Mouse (Mus musculus): Measurements from ENCODE around the gene Cdc14b. TPM values are rescaled to one million over a fixed set of nuclear protein-coding genes. Genes with fewer than 3 reads are reported as not detected.

Cdc14b gene
- total RNA-seq, 2 experiments from 2014 or later = 4.5 to 6.8 TPM

DNA sequence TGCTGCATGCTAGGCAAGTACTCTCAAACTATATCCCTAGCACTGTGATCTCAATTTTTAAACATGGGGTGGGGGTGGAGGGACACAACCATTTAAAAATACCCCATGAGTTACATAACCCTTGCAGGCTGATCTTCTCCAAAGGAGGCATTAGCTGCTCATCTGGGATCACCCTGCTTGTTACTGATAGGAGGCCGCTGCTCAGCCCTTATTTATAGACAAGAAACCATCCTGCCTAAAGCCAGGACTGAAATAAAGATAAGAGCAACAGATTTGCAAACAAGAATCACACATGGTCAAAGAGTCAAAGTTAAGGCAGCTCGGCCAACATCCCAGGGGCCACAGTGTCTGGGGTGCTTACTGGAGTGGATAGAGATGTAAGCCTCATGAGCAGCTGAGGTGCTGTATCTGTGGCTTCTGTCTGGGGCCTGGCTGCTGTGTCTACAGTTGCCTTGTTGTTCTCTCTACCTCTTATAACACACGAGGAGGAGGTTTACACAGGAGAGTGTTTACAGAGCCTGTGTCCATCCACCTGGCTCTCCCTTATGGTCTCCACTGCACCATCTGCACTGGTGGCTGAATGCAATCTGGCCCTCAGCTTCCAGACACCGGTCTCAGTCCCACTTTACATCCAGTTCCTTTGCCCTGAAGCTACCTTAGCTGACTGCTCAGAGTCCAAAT, 38.0 kb downstream of the Cdc14b start:
- no peak for DNase-seq

DNA sequence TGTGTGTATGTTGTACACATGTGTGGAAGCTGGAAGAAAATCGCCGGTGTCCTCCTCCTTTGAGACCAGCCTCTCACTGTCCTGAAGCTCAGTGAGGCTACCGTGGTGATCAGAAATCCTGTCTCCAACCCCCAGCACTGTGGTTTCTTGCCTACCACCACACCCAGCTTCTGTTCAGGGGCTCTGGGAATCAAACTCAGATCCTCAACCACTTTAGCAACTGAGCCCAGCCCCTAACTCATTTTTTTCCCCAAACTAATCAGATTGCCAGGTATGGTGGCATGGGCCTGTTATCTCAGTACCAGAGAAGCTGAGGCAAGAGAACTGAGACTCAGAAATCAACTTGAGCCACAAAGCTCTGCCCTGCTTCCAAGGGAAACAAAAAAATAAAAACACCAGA, 39.3 kb downstream of the Cdc14b start:
- no peak for DNase-seq

DNA sequence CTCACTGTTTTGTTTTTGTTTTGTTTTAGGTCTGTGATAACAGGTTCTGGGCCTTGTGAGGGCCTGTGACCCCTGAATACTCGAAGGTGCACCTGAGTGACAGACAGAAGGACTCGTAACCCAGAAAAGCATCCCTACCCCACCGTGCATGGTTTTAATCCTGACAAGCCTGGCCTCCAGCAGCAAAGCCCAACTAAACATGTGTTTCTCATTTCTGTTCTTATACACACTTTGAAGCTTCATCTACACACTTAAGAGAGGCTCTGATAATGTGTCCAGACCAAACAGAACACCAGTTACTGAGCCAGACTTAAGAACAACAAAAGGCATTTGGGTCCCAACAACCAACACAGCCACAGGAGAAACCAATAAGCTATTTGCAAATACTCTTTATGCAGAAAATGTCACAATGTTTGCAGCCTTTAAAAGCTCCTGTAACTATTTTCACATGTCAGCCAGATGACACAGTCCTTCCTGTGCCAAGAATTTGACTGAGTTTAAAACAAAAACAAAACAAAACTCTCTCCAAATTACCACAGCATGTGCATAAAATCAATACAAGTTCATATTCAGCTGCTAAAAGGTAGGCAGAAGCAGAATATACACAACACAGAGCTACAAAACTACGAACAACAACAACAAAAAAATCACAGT, 39.9 kb downstream of the Cdc14b start:
- DNase-seq = no peak

DNA sequence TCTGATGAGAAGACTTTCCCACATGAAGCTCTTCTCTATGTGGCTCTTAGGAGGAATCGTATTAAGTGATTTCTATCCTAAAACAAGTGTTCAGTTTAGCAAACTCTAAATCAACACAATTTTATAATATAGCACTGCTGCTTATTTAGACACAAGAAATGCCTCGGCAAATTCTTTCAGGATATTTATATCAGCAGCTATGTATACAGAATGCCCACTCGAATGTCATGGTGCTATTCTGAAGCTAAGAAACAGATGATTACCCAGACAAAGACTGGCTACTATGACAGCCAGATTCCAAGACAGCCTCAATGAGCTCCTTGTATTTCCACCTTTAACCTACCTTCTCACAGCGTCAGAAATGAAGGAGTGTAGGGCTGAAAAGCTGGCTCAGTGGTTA, 42.0 kb downstream of the Cdc14b start:
- DNase-seq = no peak

DNA sequence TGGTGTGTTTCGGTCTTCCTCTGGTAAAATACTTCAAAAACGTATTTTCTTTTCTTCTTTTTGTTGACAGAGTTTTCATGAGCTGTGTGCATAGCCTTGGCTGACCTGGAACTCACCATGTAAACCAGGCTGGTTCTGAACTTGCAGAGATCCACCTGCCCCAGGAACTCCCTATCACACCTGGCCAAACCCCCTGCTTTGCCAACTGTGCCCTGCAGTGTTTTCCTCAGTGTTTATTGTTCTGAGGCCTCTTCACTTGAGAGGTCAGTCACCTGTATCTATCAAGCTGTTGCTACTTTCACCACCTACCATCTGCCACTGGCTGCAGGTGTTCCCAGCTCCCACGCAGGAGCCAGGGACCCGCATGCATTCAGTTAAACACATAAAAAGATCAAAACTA, 48.4 kb downstream of the Cdc14b start:
- DNase-seq = no peak

DNA sequence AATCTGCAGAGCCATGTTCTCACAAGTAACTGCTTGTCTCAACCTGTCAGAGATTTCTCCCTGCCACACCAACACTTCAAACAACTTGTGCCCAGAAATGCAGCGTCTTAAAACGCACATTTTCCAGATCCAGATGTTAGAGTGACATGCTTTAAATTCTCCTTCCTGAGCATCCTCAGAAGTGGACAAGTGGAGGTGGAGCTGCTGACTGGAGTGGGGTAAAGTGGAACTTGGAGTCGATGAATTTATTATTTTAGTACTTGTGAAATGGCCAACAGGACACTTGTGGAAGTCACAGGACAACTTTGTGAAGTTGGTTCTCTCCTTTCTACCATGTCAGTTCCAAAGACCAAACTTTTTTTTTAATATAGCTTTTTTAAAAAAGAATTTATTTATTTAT, 49.4 kb downstream of the Cdc14b start:
- DNase-seq = no peak

DNA sequence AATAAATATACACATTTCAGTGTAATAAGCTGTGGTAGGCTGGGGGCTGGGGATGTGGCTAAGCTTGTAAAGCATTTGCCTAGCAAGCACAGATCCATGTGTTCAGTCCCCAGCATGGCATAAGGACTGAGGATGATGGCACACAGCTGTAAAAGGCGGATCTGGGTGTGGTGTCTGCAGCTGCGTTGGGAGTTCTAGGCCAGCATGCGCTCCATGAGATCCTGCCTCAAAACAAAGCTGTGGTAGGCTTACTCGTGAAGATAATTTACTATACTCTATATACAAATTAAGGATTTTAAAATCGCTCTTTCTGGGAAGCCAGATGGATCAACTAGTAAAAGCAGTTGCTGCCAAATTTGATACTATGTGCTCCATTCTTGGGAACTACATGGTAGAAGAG, 60.2 kb downstream of the Cdc14b start:
- DNase-seq = no peak

DNA sequence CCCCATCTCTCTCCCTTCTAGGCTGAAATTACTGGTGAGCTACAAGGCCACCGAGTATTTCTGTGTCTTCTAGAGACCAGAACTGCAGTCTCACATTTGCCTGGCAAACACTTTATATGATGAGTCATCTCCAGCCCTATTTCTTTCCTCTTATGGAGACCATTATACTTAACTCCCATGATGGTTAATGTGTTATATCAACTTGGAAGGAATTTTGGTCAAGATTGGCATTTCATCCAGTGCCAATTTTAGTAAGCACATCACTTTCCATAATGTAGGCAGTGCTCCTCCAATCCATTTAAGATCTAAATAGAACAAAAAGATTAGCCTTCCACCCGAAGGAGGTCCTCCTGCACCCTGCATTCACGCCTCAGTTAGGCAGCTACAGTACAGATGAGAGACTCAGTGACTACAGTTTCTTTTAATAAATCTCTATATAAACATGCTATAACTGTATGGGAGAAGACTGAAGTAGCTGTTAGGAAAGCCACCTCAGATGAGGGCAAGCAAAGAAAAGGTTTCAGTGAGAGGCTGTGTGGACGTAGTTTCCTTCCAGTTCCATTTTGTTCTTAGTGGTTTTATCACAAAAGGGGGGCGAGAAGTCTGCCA, 63.0 kb downstream of the Cdc14b start:
- DNase-seq = no peak

DNA sequence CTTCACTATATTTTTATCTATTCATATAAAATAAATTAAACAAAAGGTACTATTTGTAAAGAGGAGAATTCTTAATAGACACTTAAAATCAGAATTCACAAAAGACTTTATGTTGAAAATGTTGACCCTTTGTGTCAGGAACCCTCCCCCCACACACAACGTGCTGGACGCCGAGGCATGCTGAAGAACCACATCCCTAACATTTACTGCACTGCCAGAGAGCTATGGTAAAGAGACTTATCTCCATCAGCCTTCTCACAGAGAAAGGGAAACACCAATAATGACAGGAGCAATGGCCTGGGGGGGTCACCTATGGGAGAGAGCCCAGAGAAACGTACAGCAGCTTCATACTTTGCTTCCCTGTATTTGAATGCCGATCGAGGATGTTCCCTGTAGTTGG, 66.9 kb downstream of the Cdc14b start:
- DNase-seq = no peak

DNA sequence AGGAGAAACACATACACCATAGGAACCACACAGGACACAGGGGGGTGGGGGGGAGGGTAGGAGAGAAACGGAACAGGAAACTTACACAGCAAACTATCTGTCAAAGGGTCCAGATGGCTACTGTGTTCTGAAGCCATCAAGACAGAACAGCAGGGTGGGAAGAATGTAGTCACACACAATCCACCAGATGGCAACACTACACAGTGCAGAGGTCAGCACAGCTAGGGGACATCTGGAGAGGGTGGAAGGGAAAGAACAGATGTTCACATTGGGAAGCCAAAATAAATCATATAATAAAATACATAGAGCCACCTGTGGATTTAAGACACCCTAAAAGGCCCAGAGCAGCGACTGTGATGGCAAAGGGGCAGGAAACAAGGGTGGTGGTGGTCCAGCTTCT, 69.9 kb downstream of the Cdc14b start:
- DNase-seq = no peak

DNA sequence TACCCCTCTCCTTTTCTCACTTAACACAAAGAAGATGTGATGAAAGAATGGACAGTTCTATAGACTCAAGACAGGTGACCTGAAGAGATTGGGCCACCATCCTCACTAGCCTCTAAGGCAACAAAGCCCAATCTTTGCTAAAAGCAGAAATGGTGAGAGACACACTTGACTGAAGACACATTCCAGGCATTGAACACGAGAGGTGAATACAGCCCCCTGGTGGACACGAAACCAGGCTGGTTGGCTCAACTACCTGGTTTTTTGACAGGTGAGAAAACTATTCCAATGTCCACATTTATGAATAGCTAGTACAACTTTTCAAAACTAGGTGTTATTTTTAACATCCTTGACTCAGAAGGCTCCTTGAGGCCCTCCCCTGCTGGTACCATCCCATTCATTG, 70.4 kb downstream of the Cdc14b start:
- no peak for DNase-seq

DNA sequence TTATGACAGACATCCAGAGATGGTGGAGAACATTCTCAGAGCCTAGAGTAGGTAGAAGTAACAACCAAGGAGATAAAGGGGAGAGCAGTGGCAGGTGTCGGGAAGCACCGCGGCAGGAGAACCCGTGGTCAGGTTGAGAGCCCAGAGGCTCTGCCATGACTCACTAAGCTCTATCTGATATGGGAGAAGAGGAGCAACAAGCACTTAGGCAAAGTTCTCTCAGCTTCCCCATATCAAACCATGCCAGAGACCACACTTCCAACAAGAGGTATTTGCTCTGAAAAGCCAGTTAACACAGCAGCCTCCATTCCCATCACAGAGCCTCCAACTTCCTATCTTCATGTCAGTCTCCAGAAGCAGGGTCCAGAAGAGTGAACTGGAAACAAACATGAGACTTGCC, 74.2 kb downstream of the Cdc14b start:
- no peak for DNase-seq

DNA sequence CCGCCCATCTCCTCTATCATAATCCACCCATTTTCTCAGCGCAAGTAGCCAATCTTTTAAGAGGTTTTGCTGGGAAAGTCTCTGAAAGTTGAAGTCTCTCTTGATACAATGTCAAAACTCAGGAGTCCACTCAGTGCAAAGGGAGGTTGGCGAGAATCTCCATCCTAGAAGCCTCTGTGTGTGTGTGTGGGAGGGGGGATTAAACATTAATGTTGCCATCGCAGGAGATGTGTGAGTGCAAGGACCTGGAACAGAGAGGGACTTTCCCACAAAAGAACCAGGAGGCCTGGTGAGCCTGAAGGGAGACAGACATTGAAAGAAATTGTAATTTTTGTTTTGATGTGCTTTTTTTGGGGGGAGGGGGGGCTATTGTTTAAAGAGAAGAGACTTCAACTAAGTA, 76.8 kb downstream of the Cdc14b start:
- DNase-seq = no peak

DNA sequence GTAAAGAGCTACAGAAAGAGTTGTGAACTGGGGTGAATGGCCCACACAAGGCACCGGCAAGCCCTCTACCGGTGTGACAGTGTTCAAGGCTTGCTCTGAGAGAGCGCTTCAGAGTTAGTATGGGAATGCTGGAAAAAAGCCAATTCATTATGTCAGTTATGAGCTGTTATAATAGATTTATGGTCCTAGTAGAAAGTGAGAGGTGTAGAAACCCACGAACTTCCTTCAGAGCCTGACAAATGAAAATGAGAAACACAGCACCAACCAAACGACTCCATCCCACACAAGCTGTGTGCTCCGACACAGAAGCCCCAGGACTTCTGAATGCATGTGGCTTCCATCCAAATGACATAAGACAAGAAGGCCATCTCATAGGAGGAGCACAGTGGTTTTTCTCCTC, 77.2 kb downstream of the Cdc14b start:
- no peak for DNase-seq

DNA sequence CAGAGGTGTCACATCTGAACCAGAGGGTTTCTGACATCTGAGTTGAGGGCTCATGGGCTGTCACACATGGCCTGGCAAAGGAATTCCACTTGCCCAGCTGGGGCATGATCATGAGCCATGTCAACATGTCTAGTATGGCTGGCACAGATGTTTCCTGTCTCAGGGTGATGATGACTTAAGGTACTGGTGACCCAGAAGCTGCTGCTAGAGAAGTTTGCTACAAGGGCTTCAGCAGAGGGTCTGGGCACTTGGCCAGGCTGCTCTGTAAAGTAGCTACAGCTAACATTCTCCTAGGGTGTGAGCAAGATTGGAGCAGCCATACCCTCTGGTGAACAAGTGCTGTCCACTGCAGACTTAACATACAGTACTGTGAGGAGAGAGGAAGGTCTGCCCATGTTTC, 88.0 kb downstream of the Cdc14b start:
- no peak for DNase-seq

DNA sequence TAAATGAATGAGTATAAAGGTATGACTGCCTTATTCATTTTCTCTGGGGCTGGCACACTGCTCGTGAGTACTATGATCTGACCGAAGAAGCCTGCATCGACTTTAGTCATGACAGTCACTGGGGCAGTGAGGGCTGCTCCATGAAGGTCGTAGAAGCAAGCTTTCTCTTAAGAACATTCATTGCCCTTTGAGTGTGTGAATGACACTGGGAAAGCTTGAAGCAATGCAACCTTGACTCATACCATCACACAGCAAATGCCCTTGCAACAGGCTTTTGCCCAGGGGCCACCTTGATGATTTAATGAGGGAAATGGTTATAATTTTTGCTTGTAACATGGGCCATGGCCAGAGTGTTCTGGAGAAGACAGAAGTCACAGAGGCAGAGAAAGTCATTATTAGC, 88.6 kb downstream of the Cdc14b start:
- DNase-seq = no peak

DNA sequence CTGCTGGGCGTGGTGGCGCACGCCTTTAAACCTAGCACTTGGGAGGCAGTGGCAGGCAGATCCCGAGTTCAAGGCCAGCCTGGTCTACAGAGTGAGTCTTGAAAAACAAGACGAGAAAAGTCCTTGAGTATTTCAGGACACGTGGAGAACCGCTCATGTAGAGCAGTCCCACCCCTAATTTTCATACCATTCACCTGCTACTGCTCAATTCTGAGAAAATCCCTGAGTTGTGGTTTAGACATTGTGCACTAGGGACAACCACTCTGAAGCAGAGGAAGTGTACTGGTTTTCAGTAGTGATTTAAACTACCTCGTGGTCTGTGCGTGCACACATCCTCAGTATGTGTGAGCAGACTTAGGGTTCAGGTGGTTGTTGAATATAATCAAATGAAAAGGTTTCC, 89.5 kb downstream of the Cdc14b start:
- DNase-seq = no peak

DNA sequence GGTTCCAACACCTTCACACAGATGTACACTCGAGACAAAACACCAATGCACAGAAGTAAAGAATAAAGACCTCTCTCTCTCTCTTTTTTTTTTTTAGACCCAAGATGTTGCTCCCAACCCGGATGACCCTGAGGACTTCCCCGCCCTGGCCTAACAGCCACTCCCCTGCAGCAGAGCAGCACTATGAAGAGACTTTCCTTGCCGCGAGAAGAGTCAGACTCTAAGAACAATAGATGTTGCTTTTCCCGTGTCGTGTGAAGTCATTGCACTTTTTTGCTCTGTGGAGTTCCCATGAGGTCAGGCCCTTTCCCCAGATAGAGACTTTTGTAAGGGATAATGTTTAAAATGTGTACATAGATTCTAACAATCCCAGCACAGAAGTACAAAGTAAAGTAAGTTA, 89.9 kb downstream of the Cdc14b start:
- DNase-seq = no peak

DNA sequence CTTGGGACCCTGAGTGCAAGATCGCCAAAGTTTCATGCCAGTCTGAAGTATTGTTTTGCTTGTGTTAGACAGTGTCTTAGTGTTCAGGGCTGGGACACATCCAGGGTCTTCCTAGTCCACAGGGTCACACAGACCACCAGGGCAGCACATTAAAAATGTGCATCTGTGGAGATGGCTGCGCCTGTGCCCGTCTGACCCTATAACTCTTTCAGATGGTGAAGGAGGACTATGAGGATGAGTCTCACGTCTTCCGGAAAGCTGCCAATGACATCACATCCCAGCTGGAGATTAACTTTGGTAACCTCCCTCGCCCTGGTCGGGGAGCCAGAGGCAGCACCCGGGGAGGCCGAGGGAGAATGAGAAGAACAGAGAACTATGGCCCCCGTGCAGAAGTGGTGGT, 90.7 kb downstream of the Cdc14b start:
- no peak for DNase-seq

DNA sequence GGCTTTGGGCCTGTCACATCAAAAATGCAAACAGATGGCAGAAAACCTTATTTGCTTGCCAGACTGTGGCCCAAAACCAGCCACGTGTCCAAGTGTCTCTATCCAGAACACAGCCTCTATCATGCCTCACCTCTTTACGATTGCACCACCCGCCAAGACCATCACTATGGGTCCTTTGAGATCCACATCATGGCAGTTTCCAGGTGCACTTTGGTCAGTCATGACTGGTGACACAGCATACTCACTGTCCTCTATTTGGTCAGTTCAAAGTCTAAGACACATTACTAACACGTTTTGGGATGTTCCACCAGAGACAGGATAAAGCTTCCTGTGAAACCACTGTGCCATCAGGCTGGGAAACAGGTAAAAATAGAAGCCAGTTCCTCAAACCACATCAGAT, 91.5 kb downstream of the Cdc14b start:
- no peak for DNase-seq

DNA sequence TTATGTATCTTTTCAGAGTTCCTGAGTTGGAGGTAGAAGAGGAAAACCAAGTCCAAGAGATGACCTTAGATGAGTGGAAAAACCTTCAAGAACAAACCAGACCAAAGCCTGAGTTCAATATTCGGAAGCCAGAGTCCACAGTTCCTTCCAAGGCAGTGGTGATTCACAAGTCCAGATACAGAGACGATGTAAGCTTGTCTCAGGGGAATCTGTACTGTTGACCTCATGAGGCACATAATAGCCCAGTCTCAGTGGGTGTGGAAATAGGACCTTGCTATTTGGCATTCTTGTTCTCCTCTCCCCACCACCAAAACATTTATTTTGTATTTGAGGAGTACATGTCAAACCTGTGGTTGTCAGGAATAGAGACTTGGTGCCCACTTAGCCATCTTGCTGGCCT, 93.0 kb downstream of the Cdc14b start:
- DNase-seq = no peak

DNA sequence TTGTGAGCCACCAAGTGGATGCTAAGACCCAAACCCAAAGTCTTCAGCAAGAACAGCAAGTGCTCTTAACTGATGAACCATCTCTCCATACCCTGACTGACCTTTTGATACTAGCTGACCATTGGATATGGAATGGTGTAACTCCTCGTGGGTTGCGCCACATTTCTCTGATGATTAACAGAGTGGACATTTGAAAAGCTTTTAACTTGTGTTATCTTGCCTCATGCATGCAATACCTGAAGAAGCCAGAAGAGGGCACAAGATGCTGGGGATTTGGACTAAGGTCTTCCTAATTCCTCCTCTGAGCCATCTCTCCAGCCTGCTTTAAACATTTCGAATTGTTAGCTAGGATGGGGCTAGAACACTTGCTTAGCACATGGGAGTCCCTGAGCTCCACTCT, 94.2 kb downstream of the Cdc14b start:
- peak; percentile 52 for DNase-seq

DNA sequence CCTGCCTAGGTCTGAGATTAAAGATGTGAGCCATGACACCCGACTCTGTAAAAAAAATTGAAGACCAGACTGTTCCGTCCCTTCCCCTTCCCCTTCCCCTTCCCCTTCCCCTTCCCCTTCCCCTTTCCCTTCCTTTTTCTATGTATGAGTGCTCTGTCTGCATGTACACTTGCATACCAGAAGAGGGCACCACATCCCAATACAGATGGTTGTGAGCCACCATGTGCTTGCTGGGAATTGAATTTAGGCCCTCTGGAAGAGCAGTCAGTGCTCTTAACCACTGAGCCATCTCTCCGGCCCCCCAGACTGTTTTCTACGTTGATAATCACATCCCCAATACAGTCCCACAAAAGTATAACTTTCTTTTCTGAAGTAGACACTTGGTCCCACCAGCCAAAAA, 94.8 kb downstream of the Cdc14b start:
- DNase-seq = no peak
